Mouse (Mus musculus): Measurements from ENCODE around the gene Chd2. TPM values are rescaled to one million over a fixed set of nuclear protein-coding genes. Genes with fewer than 3 reads are reported as not detected.
A peak's percentile ranks its signal among the peaks of the same experiment; 100 is the strongest.

Chd2 gene
- polyA plus RNA-seq, 1 experiment from 2014 or later: 52.4 TPM

- Histone ChIP-seq H3K9me3 (no peaks in the 10 kb centered on the region), H3K4me3 (peak overlapping the region; percentile 75), H3K27ac (peak overlapping the region; percentile 100), H3K9ac (peak overlapping the region; percentile 69), H3K36me3 (replicated peaks) (no peaks in the 10 kb centered on the region), H3K27me3 (replicated peaks) (no peaks in the 10 kb centered on the region), H3K4me2 (peak overlapping the region; percentile 74), H3K4me1 (peaks cover 7% of the 10 kb centered on the region)
- no peak for ATAC-seq (replicated peaks)
- WGBS: 34% methylated on average over 8 of the region's 8 CpGs
These were observed 17.7 kb upstream of the Chd2 start for GRCm38 (mm10) chr7:73559170-73559852.

- WGBS: under 1% methylated on average over 58 of the region's 60 CpGs
- Histone ChIP-seq H3K36me3 (replicated peaks) (no peaks in the 10 kb centered on the region), H3K9ac (peak overlapping the region; percentile 99), H3K9me3 (no peaks in the 10 kb centered on the region), H3K4me3 (peak overlapping the region; percentile 75), H3K27me3 (replicated peaks) (no peaks in the 10 kb centered on the region), H3K27ac (peak overlapping the region; percentile 100), H3K4me2 (peak overlapping the region; percentile 74), H3K4me1 (peaks cover 7% of the 10 kb centered on the region)
- ATAC-seq (replicated peaks): peak; percentile 100
These were observed 16.9 kb upstream of the Chd2 start for GRCm38 (mm10) chr7:73558293-73559169.

GRCm38 (mm10) chr7:73557671-73558265 is 16.1 kb upstream of the Chd2 start:
- no peaks in the 10 kb centered on the region for H3K36me3 ChIP-seq (replicated peaks)
- H3K27me3 ChIP-seq (replicated peaks): no peaks in the 10 kb centered on the region
- peak overlapping the region; percentile 75 for H3K4me3 ChIP-seq
- H3K4me1 ChIP-seq: peaks cover 8% of the 10 kb centered on the region
- WGBS: under 1% methylated on average over 77 of the region's 80 CpGs
- peak overlapping the region; percentile 99 for H3K9ac ChIP-seq
- H3K4me2 ChIP-seq: no peak overlapping the region
- ATAC-seq (replicated peaks): peak; percentile 32
- no peaks in the 10 kb centered on the region for H3K9me3 ChIP-seq
- H3K27ac ChIP-seq: peak overlapping the region; percentile 100

- peak overlapping the region; percentile 100 for H3K27ac ChIP-seq
- H3K36me3 ChIP-seq (replicated peaks): no peaks in the 10 kb centered on the region
- no peak for ATAC-seq (replicated peaks)
- H3K4me1 ChIP-seq: peaks cover 16% of the 10 kb centered on the region
- no peaks in the 10 kb centered on the region for H3K27me3 ChIP-seq (replicated peaks)
- H3K4me3 ChIP-seq: peak overlapping the region; percentile 75
- peak overlapping the region; percentile 99 for H3K9ac ChIP-seq
- no peaks in the 10 kb centered on the region for H3K9me3 ChIP-seq
- WGBS: under 1% methylated on average over 25 of the region's 25 CpGs
- peak overlapping the region; percentile 46 for H3K4me2 ChIP-seq
These were observed 15.3 kb upstream of the Chd2 start for GRCm38 (mm10) chr7:73556688-73557667.

GRCm38 (mm10) chr7:73555918-73556580 is 14.4 kb upstream of the Chd2 start:
- H3K4me2 ChIP-seq: peak overlapping the region; percentile 46
- no peak for ATAC-seq (replicated peaks)
- peaks cover 20% of the 10 kb centered on the region for H3K4me1 ChIP-seq
- no peaks in the 10 kb centered on the region for H3K27me3 ChIP-seq (replicated peaks)
- 10% methylated on average over 4 of the region's 4 CpGs for WGBS
- H3K9me3 ChIP-seq: no peaks in the 10 kb centered on the region
- H3K36me3 ChIP-seq (replicated peaks): no peaks in the 10 kb centered on the region
- H3K4me3 ChIP-seq: peak overlapping the region; percentile 75
- H3K27ac ChIP-seq: no peak overlapping the region
- H3K9ac ChIP-seq: peak overlapping the region; percentile 99

- peaks cover 20% of the 10 kb centered on the region for H3K4me1 ChIP-seq
- no peak overlapping the region for H3K9ac ChIP-seq
- no peak overlapping the region for H3K4me3 ChIP-seq
- no peak overlapping the region for H3K27ac ChIP-seq
- no peaks in the 10 kb centered on the region for H3K9me3 ChIP-seq
- no peak overlapping the region for H3K4me2 ChIP-seq
- no peaks in the 10 kb centered on the region for H3K27me3 ChIP-seq (replicated peaks)
- ATAC-seq (replicated peaks): no peak
- 0 out of 2 replicates have a peak, but pooled peaks cover 2% of the 10 kb centered on the region for H3K36me3 ChIP-seq (replicated peaks)
- WGBS: 37% methylated on average over 2 of the region's 2 CpGs
These were observed 13.2 kb upstream of the Chd2 start for GRCm38 (mm10) chr7:73554849-73555248.

- no peak for ATAC-seq (replicated peaks)
- H3K27ac ChIP-seq: no peak overlapping the region
- H3K9me3 ChIP-seq: no peaks in the 10 kb centered on the region
- WGBS: 38% methylated on average over 2 of the region's 2 CpGs
- peaks cover 8% of the 10 kb centered on the region; the same call in 1 of the 2 replicates for H3K36me3 ChIP-seq (replicated peaks)
- peaks cover 17% of the 10 kb centered on the region for H3K4me1 ChIP-seq
- no peak overlapping the region for H3K4me3 ChIP-seq
- H3K9ac ChIP-seq: no peak overlapping the region
- no peaks in the 10 kb centered on the region for H3K27me3 ChIP-seq (replicated peaks)
- H3K4me2 ChIP-seq: peak overlapping the region; percentile 44; the same call in 1 of the 2 replicates
These were observed 11.5 kb upstream of the Chd2 start for GRCm38 (mm10) chr7:73553160-73553559.

- 70% methylated on average over 7 of the region's 7 CpGs for WGBS
These were observed 10.6 kb upstream of the Chd2 start for GRCm38 (mm10) chr7:73552054-73552750.

GRCm38 (mm10) chr7:73551370-73551769 is 9.7 kb upstream of the Chd2 start:
- Histone ChIP-seq H3K27me3 (replicated peaks) (no peaks in the 10 kb centered on the region), H3K9me3 (no peaks in the 10 kb centered on the region), H3K27ac (no peak overlapping the region), H3K9ac (no peak overlapping the region), H3K4me2 (no peak overlapping the region), H3K4me1 (peaks cover 24% of the 10 kb centered on the region), H3K4me3 (no peak overlapping the region), H3K36me3 (replicated peaks) (peaks cover 8% of the 10 kb centered on the region; the same call in 1 of the 2 replicates)
- no peak for ATAC-seq (replicated peaks)

More at GRCm38 (mm10) chr7:73552054-73552750, 10.6 kb upstream of the Chd2 start:
- Histone ChIP-seq H3K9ac (no peak overlapping the region; the same call in 1 of the 2 replicates), H3K27ac (peak overlapping the region; percentile 25; the same call in 1 of the 2 replicates), H3K4me2 (peak overlapping the region; percentile 44), H3K4me1 (peaks cover 17% of the 10 kb centered on the region), H3K36me3 (replicated peaks) (peaks cover 8% of the 10 kb centered on the region; the same call in 1 of the 2 replicates), H3K27me3 (replicated peaks) (no peaks in the 10 kb centered on the region), H3K4me3 (peak overlapping the region; percentile 19; the same call in 1 of the 2 replicates), H3K9me3 (no peaks in the 10 kb centered on the region)
- no peak for ATAC-seq (replicated peaks)

GRCm38 (mm10) chr7:73548051-73548450 is 6.4 kb upstream of the Chd2 start:
- Histone ChIP-seq H3K4me3 (no peak overlapping the region), H3K36me3 (replicated peaks) (peaks cover 11% of the 10 kb centered on the region; the same call in 1 of the 2 replicates), H3K27me3 (replicated peaks) (no peaks in the 10 kb centered on the region), H3K4me1 (peaks cover 29% of the 10 kb centered on the region), H3K9me3 (no peaks in the 10 kb centered on the region), H3K9ac (no peak overlapping the region), H3K27ac (no peak overlapping the region), H3K4me2 (no peak overlapping the region)
- 88% methylated on average over 2 of the region's 2 CpGs for WGBS
- no peak for ATAC-seq (replicated peaks)
